Mouse (Mus musculus): ENCODE data around the gene Aldh5a1. TPM values are rescaled to one million over a fixed set of nuclear protein-coding genes. Genes with fewer than 3 reads are reported as not detected.

The Aldh5a1 gene
- polyA plus RNA-seq, 1 experiment from 2014 or later: 10.6 TPM

DNA sequence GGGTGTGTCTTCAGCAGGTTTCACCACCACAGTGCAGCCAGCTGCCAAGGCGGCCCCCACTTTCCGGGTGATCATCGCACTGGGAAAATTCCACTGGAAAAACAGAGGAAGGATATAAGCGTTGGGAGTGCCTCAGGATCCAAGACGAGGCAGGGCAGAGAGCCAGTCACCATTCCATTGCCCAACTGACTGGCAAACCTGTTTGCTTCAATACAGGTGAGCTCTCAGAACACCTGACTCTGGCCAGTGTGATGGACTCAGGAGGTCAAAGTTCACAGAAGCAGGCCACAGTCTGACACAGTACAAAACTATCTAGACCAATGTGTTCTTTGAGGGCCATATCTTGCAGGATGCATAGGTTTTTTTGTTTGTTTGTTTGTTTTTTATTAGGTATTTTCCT lies 13.5 kb downstream of the Aldh5a1 start:
- H3K9me3 ChIP-seq: no peaks in the 10 kb centered on the region
- ATAC-seq (ENCODE audit: low FRiP score): no peak
- H3K4me1 ChIP-seq: no peaks in the 10 kb centered on the region
- H3K27me3 ChIP-seq: no peaks in the 10 kb centered on the region
- peaks cover 30% of the 10 kb centered on the region for H3K36me3 ChIP-seq (replicated peaks)
- no peak overlapping the region for H3K27ac ChIP-seq
- no peak overlapping the region for H3K4me2 ChIP-seq
- no peak overlapping the region for H3K9ac ChIP-seq
- 94% methylated on average over 5 of the region's 5 CpGs for WGBS
- H3K4me3 ChIP-seq (replicated peaks): no peak overlapping the region

DNA sequence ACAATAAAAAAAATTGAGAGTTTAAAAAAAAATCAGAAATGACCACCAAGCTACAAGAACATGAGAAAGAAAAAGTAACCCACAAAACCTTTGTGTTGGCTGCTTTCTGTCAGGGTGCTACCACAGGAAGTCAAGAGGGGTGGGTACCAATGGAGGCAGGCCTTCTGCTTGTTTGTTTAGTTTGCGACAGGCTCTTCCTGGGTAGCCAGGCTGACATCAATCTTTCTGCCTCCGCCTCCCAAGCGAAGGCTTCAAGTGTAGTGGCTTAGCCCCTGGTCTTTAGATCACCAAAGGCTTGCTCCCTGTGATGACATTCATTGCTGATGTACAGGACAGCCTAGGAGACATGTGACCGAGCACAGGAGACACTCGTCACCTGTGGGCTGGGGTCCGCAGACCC lies 16.2 kb downstream of the Aldh5a1 start:
- Histone ChIP-seq H3K4me3 (replicated peaks) (no peak overlapping the region), H3K27ac (no peak overlapping the region), H3K27me3 (no peaks in the 10 kb centered on the region), H3K4me2 (no peak overlapping the region), H3K4me1 (no peaks in the 10 kb centered on the region), H3K36me3 (replicated peaks) (peaks cover 45% of the 10 kb centered on the region), H3K9me3 (no peaks in the 10 kb centered on the region), H3K9ac (no peak overlapping the region)
- 85% methylated on average over 6 of the region's 6 CpGs for WGBS
- no peak for ATAC-seq (ENCODE audit: low FRiP score)

DNA sequence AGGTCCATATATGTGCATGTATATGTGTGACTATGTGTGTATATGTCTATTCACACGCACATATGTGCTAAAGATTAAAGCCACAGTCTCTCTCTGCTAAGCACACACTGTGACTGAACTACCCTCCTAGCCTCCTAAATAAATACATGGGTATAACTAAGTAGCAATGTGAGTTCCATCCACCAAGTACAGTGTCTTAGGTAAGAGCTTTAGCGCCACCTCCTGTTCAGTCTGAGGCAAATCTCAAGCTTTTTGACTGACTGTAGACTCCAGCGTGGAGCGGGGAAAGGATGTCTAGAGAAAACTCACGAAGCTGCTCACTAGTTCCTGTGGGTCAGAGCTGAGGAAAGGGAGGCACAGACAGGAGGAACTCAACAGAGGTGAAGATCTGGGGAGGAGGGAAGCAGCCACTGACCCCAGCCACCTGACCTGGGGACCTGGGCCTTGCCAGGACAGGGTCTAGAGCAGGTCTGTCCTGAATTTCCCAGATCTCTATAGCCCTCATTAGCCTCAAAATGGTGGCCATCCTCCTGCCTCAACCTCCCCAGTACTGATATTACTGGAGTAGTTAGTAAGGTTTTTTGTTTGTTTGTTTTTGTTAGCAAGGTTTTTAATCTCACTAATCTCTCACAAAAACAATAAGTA lies 17.0 kb downstream of the Aldh5a1 start:
- 23% methylated on average over 5 of the region's 5 CpGs for WGBS
- H3K9me3 ChIP-seq: no peaks in the 10 kb centered on the region
- no peak overlapping the region for H3K27ac ChIP-seq
- no peak overlapping the region for H3K9ac ChIP-seq
- H3K27me3 ChIP-seq: no peaks in the 10 kb centered on the region
- no peak overlapping the region for H3K4me2 ChIP-seq
- peak; percentile 70; the same call in 1 of the 2 replicates for ATAC-seq (ENCODE audit: low FRiP score)
- H3K4me3 ChIP-seq (replicated peaks): no peak overlapping the region
- H3K36me3 ChIP-seq (replicated peaks): peaks cover 40% of the 10 kb centered on the region
- no peaks in the 10 kb centered on the region for H3K4me1 ChIP-seq

DNA sequence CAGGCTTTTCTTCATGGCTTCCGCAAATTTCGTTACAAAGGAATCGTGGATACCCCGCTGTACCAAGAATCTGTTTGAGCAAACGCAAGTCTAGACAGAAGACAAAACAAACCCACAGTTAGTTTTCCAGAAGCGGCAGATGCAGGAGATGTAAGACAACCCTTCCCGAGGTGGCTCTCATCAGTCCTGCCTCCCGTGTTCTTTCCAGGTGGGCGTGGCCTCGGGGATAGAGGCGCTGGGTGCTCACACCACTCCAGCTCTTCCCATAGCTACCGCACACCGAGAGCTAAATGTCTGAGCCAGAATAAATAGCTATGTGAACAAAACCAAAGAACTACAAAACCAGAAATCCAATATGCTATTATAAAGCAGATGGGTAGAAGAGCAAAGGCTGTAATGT lies 21.6 kb downstream of the Aldh5a1 start:
- H3K4me2 ChIP-seq: no peak overlapping the region
- H3K4me3 ChIP-seq (replicated peaks): no peak overlapping the region
- ATAC-seq (ENCODE audit: low FRiP score): no peak
- H3K9me3 ChIP-seq: no peaks in the 10 kb centered on the region
- WGBS: 65% methylated on average over 13 of the region's 13 CpGs
- no peak overlapping the region for H3K9ac ChIP-seq
- no peaks in the 10 kb centered on the region for H3K27me3 ChIP-seq
- peaks cover 39% of the 10 kb centered on the region for H3K36me3 ChIP-seq (replicated peaks)
- H3K4me1 ChIP-seq: no peaks in the 10 kb centered on the region
- H3K27ac ChIP-seq: no peak overlapping the region

DNA sequence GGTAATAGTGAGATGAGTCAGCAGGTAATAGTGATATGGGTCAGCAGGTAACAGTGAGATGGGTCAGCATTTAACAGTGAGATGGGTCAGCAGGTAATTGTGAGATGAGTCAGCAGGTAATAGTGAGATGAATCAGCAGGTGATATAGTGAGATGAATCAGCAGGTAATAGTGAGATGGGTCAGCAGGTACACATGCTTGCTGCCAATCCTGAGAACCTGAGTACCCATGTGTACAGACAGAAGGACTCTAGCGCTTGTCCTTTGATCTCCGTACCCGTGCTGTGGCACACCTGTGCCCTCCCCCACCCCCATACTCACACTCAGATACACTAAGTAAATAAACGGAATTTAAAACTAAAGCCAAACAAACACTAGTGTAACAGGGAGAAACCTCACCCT lies 22.5 kb downstream of the Aldh5a1 start:
- Histone ChIP-seq H3K27me3 (no peaks in the 10 kb centered on the region), H3K4me1 (no peaks in the 10 kb centered on the region), H3K27ac (no peak overlapping the region), H3K9ac (no peak overlapping the region), H3K4me3 (replicated peaks) (no peak overlapping the region), H3K9me3 (no peaks in the 10 kb centered on the region), H3K36me3 (replicated peaks) (peaks cover 43% of the 10 kb centered on the region), H3K4me2 (no peak overlapping the region)
- WGBS: 95% methylated on average over 4 of the region's 4 CpGs
- ATAC-seq (ENCODE audit: low FRiP score): no peak

DNA sequence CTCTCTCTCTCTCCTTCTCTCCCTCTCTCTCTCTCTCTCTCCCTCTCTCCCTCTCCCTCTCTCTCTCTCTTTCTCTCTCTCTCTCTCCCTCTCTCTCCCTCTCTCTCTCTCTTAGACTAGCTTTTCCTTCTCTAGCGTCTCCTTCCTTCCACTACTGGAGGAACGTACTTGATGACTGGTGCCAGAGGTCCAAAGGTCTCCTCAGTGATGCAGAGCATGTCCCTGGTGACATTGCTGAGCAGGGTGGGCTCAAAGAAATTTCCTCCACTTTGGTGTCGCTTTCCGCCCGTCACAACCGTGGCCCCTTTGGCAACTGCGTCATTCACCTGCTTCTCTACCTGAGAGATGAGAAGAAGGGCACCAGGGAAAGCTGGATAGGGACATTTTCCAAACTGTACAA lies 23.9 kb downstream of the Aldh5a1 start:
- no peaks in the 10 kb centered on the region for H3K27me3 ChIP-seq
- no peak overlapping the region for H3K4me2 ChIP-seq
- H3K27ac ChIP-seq: no peak overlapping the region
- H3K4me1 ChIP-seq: no peaks in the 10 kb centered on the region
- H3K9me3 ChIP-seq: no peaks in the 10 kb centered on the region
- no peak overlapping the region for H3K9ac ChIP-seq
- no peak overlapping the region for H3K4me3 ChIP-seq (replicated peaks)
- no peak for ATAC-seq (ENCODE audit: low FRiP score)
- 94% methylated on average over 7 of the region's 7 CpGs for WGBS
- peaks cover 44% of the 10 kb centered on the region for H3K36me3 ChIP-seq (replicated peaks)

DNA sequence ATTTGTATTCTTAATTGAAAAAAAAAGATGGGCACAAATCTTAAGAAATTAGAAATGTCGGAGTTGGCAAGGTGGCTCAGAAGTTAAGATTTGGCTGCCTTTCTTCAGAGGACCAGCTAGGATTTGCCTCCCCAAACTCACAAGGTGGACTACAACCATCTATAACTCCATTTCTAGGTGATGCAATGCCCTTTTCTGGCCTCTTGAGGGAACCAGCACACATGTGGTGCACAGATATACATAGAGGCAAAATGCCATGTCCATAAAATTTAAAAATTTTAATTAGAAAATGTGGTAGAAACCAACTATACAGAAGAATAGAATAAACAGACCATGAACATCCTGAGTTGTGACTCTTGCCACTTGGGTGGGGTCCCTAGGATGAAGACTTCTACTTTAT lies 28.3 kb downstream of the Aldh5a1 start:
- Histone ChIP-seq H3K4me1 (no peaks in the 10 kb centered on the region), H3K4me3 (replicated peaks) (no peak overlapping the region), H3K9ac (no peak overlapping the region), H3K36me3 (replicated peaks) (peaks cover 21% of the 10 kb centered on the region), H3K27ac (no peak overlapping the region), H3K4me2 (no peak overlapping the region), H3K27me3 (no peaks in the 10 kb centered on the region), H3K9me3 (no peaks in the 10 kb centered on the region)
- no peak for ATAC-seq (ENCODE audit: low FRiP score)
- WGBS: 94% methylated on average over 1 of the region's 1 CpGs

DNA sequence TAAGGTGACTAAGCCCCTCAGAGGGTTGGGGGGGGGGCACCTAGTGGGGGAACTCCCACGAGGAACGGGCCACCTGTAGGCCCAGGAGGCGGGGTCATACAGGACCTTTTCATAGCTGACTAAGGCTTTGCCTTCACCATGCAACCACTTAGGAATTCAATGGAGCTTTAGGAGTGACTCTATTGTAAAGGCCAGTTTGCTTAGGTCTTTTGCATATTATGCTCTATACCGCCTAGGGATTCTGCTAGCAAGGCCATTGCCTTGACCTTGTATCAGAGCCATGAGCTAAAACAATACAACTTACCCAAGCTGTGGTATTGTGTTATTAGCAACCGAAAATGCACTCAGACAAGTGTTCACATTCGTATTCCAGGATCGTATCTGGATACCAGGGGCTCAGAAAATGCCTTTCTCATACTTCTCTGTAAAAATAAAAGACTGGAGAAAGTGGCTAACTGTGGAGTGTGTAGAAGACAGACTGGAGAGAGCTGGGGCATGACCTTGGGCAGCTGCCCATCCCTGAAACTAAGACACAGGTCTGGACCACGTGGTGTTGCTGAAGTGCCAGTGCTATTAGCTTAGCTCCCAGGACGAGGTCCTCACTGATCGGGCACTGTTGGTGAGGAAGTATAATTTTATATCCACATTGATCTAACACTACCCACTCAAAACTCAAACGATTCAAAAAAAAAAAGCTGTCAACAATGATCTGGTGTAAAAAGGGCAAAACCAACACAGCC lies 30.5 kb downstream of the Aldh5a1 start:
- 73% methylated on average over 11 of the region's 11 CpGs for WGBS

DNA sequence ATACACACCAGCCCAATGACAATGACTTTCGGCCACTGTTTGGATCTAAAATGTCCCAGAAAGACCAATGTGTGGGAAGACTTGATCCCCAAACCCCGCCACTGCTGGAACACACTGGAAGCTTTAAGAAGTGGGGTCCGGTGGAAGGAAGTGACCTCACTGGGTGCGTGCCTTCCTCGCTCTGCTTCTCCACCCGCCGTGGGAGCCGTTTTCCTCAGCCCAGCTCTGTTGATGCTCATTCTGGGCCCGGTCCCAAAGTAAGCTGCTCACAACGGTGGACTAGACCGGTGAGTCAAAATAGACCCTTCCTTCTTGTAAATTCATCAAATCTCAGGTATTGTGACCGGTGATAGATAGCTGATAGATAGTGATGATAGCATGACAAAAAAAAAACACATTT lies 32.0 kb downstream of the Aldh5a1 start:
- Histone ChIP-seq H3K4me1 (no peaks in the 10 kb centered on the region), H3K36me3 (replicated peaks) (peaks cover 6% of the 10 kb centered on the region; the same call in 1 of the 2 replicates), H3K4me3 (replicated peaks) (no peak overlapping the region), H3K4me2 (no peak overlapping the region), H3K27me3 (no peaks in the 10 kb centered on the region), H3K9me3 (no peaks in the 10 kb centered on the region), H3K9ac (no peak overlapping the region), H3K27ac (no peak overlapping the region)
- WGBS: 94% methylated on average over 12 of the region's 12 CpGs
- no peak for ATAC-seq (ENCODE audit: low FRiP score)

More for the DNA sequence above, 30.5 kb downstream of the Aldh5a1 start:
- H3K4me2 ChIP-seq: no peak overlapping the region
- H3K9me3 ChIP-seq: no peaks in the 10 kb centered on the region
- no peak for ATAC-seq (ENCODE audit: low FRiP score)
- no peak overlapping the region for H3K27ac ChIP-seq
- H3K4me3 ChIP-seq (replicated peaks): no peak overlapping the region
- H3K27me3 ChIP-seq: no peaks in the 10 kb centered on the region
- H3K36me3 ChIP-seq (replicated peaks): peaks cover 13% of the 10 kb centered on the region
- no peaks in the 10 kb centered on the region for H3K4me1 ChIP-seq
- no peak overlapping the region for H3K9ac ChIP-seq

DNA sequence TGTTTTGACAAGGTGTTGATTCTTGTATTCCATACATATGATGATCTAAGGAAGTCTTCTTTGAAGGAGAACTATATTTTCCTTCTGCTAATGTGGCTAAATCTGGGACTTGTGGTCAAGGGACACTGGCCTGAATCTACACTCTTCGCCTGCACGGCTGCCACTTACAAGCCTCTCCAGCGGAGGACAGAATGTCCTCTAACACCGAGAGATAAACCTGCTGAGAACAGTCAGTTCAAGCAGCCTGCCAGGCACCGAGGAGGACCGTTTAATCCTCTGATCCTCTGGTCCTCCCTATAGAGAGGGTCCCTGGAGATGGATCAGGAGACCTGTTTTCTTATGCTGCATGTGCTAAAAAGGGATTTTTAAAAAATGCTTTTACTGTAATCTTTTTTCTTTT lies 34.0 kb downstream of the Aldh5a1 start:
- Histone ChIP-seq H3K4me1 (no peaks in the 10 kb centered on the region), H3K9ac (no peak overlapping the region), H3K4me2 (no peak overlapping the region), H3K4me3 (replicated peaks) (no peak overlapping the region), H3K36me3 (replicated peaks) (no peaks in the 10 kb centered on the region), H3K27me3 (no peaks in the 10 kb centered on the region), H3K27ac (no peak overlapping the region), H3K9me3 (no peaks in the 10 kb centered on the region)
- 84% methylated on average over 6 of the region's 6 CpGs for WGBS
- ATAC-seq (ENCODE audit: low FRiP score): no peak

DNA sequence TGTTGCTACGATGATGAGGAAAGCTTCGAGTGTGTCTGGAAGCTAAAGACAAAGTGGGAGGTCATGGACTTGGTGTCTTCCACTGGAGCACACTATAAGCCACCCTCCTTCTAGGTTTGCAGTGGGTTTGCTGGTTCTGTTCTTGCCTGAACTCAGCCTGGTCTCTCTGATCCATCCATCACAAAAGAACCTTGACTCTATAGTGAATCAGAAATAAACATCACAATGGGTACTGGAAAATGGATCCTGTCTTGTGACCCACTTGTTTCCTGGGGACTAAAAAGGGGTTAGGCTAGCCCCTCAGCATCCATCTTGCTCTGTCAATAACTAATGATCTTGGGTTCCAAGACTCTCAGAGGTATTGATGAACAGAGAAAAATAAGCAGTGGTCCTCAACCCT lies 35.5 kb downstream of the Aldh5a1 start:
- no peak overlapping the region for H3K4me2 ChIP-seq
- ATAC-seq (ENCODE audit: low FRiP score): no peak
- H3K27ac ChIP-seq: no peak overlapping the region
- no peaks in the 10 kb centered on the region for H3K4me1 ChIP-seq
- no peak overlapping the region for H3K9ac ChIP-seq
- no peaks in the 10 kb centered on the region for H3K9me3 ChIP-seq
- no peaks in the 10 kb centered on the region for H3K27me3 ChIP-seq
- 88% methylated on average over 2 of the region's 2 CpGs for WGBS
- H3K4me3 ChIP-seq (replicated peaks): no peak overlapping the region
- H3K36me3 ChIP-seq (replicated peaks): no peaks in the 10 kb centered on the region

DNA sequence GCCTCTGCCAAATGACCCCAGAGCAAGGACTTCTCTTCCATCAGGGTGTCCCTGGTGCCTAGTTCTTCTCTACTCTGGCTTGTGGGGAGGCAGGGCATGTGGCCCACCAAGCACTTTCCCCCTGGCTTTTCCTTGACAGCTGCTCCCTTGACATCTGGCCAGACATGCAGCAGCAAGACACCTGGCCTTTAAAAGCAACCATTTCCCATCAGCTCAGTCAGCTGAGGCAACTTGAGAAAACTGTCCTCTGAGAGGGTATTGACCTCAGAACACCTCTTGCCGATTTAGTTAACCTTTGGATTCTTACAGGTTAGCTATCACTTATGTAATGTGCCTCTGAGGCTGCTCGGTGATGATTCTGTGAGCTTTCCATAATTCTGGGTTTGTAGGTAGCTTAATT lies 43.6 kb downstream of the Aldh5a1 start:
- Histone ChIP-seq H3K9ac (no peak overlapping the region), H3K4me1 (no peaks in the 10 kb centered on the region), H3K27ac (no peak overlapping the region), H3K36me3 (replicated peaks) (no peaks in the 10 kb centered on the region), H3K27me3 (no peaks in the 10 kb centered on the region), H3K4me2 (no peak overlapping the region), H3K4me3 (replicated peaks) (no peak overlapping the region), H3K9me3 (no peaks in the 10 kb centered on the region)
- no peak for ATAC-seq (ENCODE audit: low FRiP score)
- WGBS: 79% methylated on average over 2 of the region's 2 CpGs

DNA sequence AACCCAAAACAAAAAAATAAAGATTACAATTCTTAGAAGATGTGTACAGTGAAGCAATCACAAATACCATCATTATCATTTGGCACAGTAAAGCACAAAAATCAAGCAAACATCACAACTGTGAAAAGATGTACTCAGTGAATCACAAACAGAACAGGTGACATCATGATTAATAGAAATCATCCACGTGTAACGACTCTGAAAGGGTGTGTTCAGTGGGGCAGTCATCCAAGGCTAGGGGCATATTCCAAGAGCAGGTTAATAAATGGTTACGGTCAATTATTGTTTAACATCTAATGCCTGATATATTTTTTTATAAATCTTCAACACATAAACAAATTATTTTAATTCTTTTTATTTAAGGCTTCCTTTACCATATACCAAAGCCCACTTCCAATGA lies 44.9 kb downstream of the Aldh5a1 start:
- no peak for ATAC-seq (ENCODE audit: low FRiP score)
- H3K4me1 ChIP-seq: no peaks in the 10 kb centered on the region
- H3K27ac ChIP-seq: no peak overlapping the region
- no peaks in the 10 kb centered on the region for H3K27me3 ChIP-seq
- no peak overlapping the region for H3K9ac ChIP-seq
- H3K9me3 ChIP-seq: no peaks in the 10 kb centered on the region
- no peaks in the 10 kb centered on the region for H3K36me3 ChIP-seq (replicated peaks)
- WGBS: 89% methylated on average over 3 of the region's 3 CpGs
- no peak overlapping the region for H3K4me3 ChIP-seq (replicated peaks)
- H3K4me2 ChIP-seq: no peak overlapping the region

Data from forebrain, embryonic 12.5 days (tissue).